Mouse (Mus musculus): ENCODE data around the gene Ifitm10. TPM values are rescaled to one million over a fixed set of nuclear protein-coding genes. Genes with fewer than 3 reads are reported as not detected.
"Not testable (repeated sequence)": the region's sequence is repeated elsewhere in the genome, so short reads cannot be mapped to it uniquely, and the experiment has no call there.

Gene Ifitm10
- total RNA-seq, 1 experiment: 0.71 TPM

DNA sequence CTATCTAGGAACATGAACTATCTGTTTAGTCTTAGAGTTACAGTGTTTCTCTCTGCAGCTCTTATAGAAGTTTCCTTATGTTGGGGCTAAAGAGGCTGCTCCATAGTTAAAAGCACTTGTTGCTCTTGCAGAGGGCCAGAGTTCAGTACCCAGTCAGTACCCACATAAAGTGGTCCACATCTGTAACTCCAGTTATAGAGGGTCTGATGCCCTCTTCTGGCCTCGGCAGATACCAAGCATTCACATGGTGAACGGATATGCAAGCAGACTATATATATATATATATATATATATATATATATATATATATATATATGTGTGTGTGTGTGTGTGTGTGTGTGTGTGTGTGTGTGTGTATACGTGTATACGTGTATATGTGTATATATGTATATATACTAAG, 34.4 kb upstream of the Ifitm10 start:
- in situ Hi-C loops (cut with MboI; ENCODE audit: low sequenced_read_pairs in 2 of 2, unreplicated experiment in 2 of 2): no loop called here
- Histone ChIP-seq H3K4me1 (ENCODE audit: control insufficient read depth in 2 of 2, insufficient read depth in 2 of 2, low read length in 2 of 2, poor library complexity in 1 of 2) (peaks cover 1 to 4% of the 10 kb centered on the region in 2 experiments; a peak in 1 of 4 replicates), H3K27ac (ENCODE audit: insufficient read depth, low read depth, low read length, poor library complexity, severe bottlenecking) (no peak overlapping the region), H3K9ac (ENCODE audit: insufficient read depth, low read depth, low read length, poor library complexity, severe bottlenecking) (no peak overlapping the region), H3K36me3 (ENCODE audit: control insufficient read depth, insufficient read depth, low read length, poor library complexity, severe bottlenecking) (no peaks in the 10 kb centered on the region), H3K9me3 (ENCODE audit: control insufficient read depth, insufficient read depth, low read depth, low read length) (no peaks in the 10 kb centered on the region), H3K4me3 (ENCODE audit: insufficient read depth in 1 of 2, low read depth in 1 of 2, low read length in 2 of 2, poor library complexity in 1 of 2, severe bottlenecking in 1 of 2) (no peak overlapping the region)
- TF ChIP-seq ZNF384 (IDR thresholded peaks at IDR 0.05; ENCODE audit: low read depth, low read length) (no peak), HCFC1 (IDR thresholded peaks at IDR 0.05; ENCODE audit: borderline replicate concordance, insufficient read depth, low read length) (no peak), CHD2 (IDR thresholded peaks at IDR 0.05; ENCODE audit: low read depth, low read length) (no peak), MAFK (IDR thresholded peaks at IDR 0.05; ENCODE audit: insufficient read depth, low read depth, low read length) (no peak), ZC3H11A (IDR thresholded peaks at IDR 0.05; ENCODE audit: borderline replicate concordance, low read depth, low read length) (no peak)
- no peak for DNase-seq (ENCODE audit: low read depth, low spot score)

GRCm38 (mm10) chr7:142405134-142405533, 31.6 kb upstream of the Ifitm10 start:
- H3K36me3 ChIP-seq (ENCODE audit: control insufficient read depth, insufficient read depth, low read length, poor library complexity, severe bottlenecking); H3K9ac ChIP-seq (ENCODE audit: insufficient read depth, low read depth, low read length, poor library complexity, severe bottlenecking); H3K4me3 ChIP-seq (ENCODE audit: insufficient read depth in 1 of 2, low read depth in 1 of 2, low read length in 2 of 2, poor library complexity in 1 of 2, severe bottlenecking in 1 of 2); H3K9me3 ChIP-seq (ENCODE audit: control insufficient read depth, insufficient read depth, low read depth, low read length); H3K27ac ChIP-seq (ENCODE audit: insufficient read depth, low read depth, low read length, poor library complexity, severe bottlenecking); in situ Hi-C loops (cut with MboI; ENCODE audit: low sequenced_read_pairs in 2 of 2, unreplicated experiment in 2 of 2); DNase-seq (ENCODE audit: low read depth, low spot score): not testable (repeated sequence)
- H3K4me1 ChIP-seq (ENCODE audit: control insufficient read depth in 2 of 2, insufficient read depth in 2 of 2, low read length in 2 of 2, poor library complexity in 1 of 2): peaks cover 1 to 12% of the 10 kb centered on the region in 2 experiments; a peak in 1 of 4 replicates

GRCm38 (mm10) chr7:142403591-142403990, 30.0 kb upstream of the Ifitm10 start:
- no peak overlapping the region for H3K27ac ChIP-seq (ENCODE audit: insufficient read depth, low read depth, low read length, poor library complexity, severe bottlenecking)
- H3K36me3 ChIP-seq (ENCODE audit: control insufficient read depth, insufficient read depth, low read length, poor library complexity, severe bottlenecking): no peaks in the 10 kb centered on the region
- in situ Hi-C loops (cut with MboI; ENCODE audit: low sequenced_read_pairs in 2 of 2, unreplicated experiment in 2 of 2): no loop called here
- TF ChIP-seq ZNF384 (IDR thresholded peaks at IDR 0.05; ENCODE audit: low read depth, low read length) (no peak), CHD2 (IDR thresholded peaks at IDR 0.05; ENCODE audit: low read depth, low read length) (no peak), HCFC1 (IDR thresholded peaks at IDR 0.05; ENCODE audit: borderline replicate concordance, insufficient read depth, low read length) (no peak), MAFK (IDR thresholded peaks at IDR 0.05; ENCODE audit: insufficient read depth, low read depth, low read length) (no peak), ZC3H11A (IDR thresholded peaks at IDR 0.05; ENCODE audit: borderline replicate concordance, low read depth, low read length) (no peak)
- H3K9ac ChIP-seq (ENCODE audit: insufficient read depth, low read depth, low read length, poor library complexity, severe bottlenecking): no peak overlapping the region
- DNase-seq (ENCODE audit: low read depth, low spot score): no peak
- H3K9me3 ChIP-seq (ENCODE audit: control insufficient read depth, insufficient read depth, low read depth, low read length): no peaks in the 10 kb centered on the region
- no peak overlapping the region for H3K4me3 ChIP-seq (ENCODE audit: insufficient read depth in 1 of 2, low read depth in 1 of 2, low read length in 2 of 2, poor library complexity in 1 of 2, severe bottlenecking in 1 of 2)
- H3K4me1 ChIP-seq (ENCODE audit: control insufficient read depth in 2 of 2, insufficient read depth in 2 of 2, low read length in 2 of 2, poor library complexity in 1 of 2): peaks cover 1 to 12% of the 10 kb centered on the region in 2 experiments; a peak in 1 of 4 replicates

DNA sequence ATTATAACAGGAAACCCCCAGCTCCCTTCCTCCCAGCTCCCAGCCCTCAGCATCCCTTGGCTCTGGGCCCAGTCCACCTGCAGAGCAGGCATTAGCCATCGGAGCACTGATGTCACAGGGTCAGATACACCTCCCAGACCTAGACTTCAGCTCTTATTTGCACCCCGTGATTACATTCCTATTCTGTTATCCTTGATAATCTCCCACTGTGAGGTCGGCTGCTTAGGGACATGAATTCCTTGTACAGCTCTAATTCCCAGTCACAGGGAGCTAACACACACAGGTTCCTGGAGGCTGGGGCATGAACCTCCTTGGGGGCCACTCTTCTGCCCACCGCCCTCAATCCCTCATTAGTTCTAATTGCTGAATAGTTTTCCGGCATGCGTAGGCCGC, 27.2 kb upstream of the Ifitm10 start:
- DNase-seq (ENCODE audit: low read depth, low spot score): no peak
- in situ Hi-C loops (cut with MboI; ENCODE audit: low sequenced_read_pairs in 2 of 2, unreplicated experiment in 2 of 2): no loop called here
- no peak for TF ChIP-seq MAFK (IDR thresholded peaks at IDR 0.05; ENCODE audit: insufficient read depth, low read depth, low read length)
- no peak for TF ChIP-seq ZC3H11A (IDR thresholded peaks at IDR 0.05; ENCODE audit: borderline replicate concordance, low read depth, low read length)
- TF ChIP-seq ZNF384 (IDR thresholded peaks at IDR 0.05; ENCODE audit: low read depth, low read length): no peak
- no peak for TF ChIP-seq CHD2 (IDR thresholded peaks at IDR 0.05; ENCODE audit: low read depth, low read length)
- no peak for TF ChIP-seq HCFC1 (IDR thresholded peaks at IDR 0.05; ENCODE audit: borderline replicate concordance, insufficient read depth, low read length)
- no peak overlapping the region for H3K4me3 ChIP-seq (ENCODE audit: insufficient read depth in 1 of 2, low read depth in 1 of 2, low read length in 2 of 2, poor library complexity in 1 of 2, severe bottlenecking in 1 of 2)
- no peak overlapping the region for H3K27ac ChIP-seq (ENCODE audit: insufficient read depth, low read depth, low read length, poor library complexity, severe bottlenecking)
- H3K9ac ChIP-seq (ENCODE audit: insufficient read depth, low read depth, low read length, poor library complexity, severe bottlenecking): no peak overlapping the region
- no peaks in the 10 kb centered on the region for H3K36me3 ChIP-seq (ENCODE audit: control insufficient read depth, insufficient read depth, low read length, poor library complexity, severe bottlenecking)
- peaks cover 1 to 12% of the 10 kb centered on the region in 2 experiments; a peak in 1 of 4 replicates for H3K4me1 ChIP-seq (ENCODE audit: control insufficient read depth in 2 of 2, insufficient read depth in 2 of 2, low read length in 2 of 2, poor library complexity in 1 of 2)
- H3K9me3 ChIP-seq (ENCODE audit: control insufficient read depth, insufficient read depth, low read depth, low read length): no peaks in the 10 kb centered on the region

- DNase-seq (ENCODE audit: low read depth, low spot score): no peak
- H3K27ac ChIP-seq (ENCODE audit: insufficient read depth, low read depth, low read length, poor library complexity, severe bottlenecking): no peak overlapping the region
- no peak overlapping the region for H3K9ac ChIP-seq (ENCODE audit: insufficient read depth, low read depth, low read length, poor library complexity, severe bottlenecking)
- H3K9me3 ChIP-seq (ENCODE audit: control insufficient read depth, insufficient read depth, low read depth, low read length): no peaks in the 10 kb centered on the region
- H3K4me1 ChIP-seq (ENCODE audit: control insufficient read depth in 2 of 2, insufficient read depth in 2 of 2, low read length in 2 of 2, poor library complexity in 1 of 2): peaks cover 1 to 12% of the 10 kb centered on the region in 2 experiments; a peak in 1 of 4 replicates
- TF ChIP-seq ZNF384 (IDR thresholded peaks at IDR 0.05; ENCODE audit: low read depth, low read length) (no peak), HCFC1 (IDR thresholded peaks at IDR 0.05; ENCODE audit: borderline replicate concordance, insufficient read depth, low read length) (no peak), ZC3H11A (IDR thresholded peaks at IDR 0.05; ENCODE audit: borderline replicate concordance, low read depth, low read length) (no peak), MAFK (IDR thresholded peaks at IDR 0.05; ENCODE audit: insufficient read depth, low read depth, low read length) (no peak), CHD2 (IDR thresholded peaks at IDR 0.05; ENCODE audit: low read depth, low read length) (no peak)
- in situ Hi-C loops (cut with MboI; ENCODE audit: low sequenced_read_pairs in 2 of 2, unreplicated experiment in 2 of 2): no loop called here
- H3K36me3 ChIP-seq (ENCODE audit: control insufficient read depth, insufficient read depth, low read length, poor library complexity, severe bottlenecking): no peaks in the 10 kb centered on the region
- H3K4me3 ChIP-seq (ENCODE audit: insufficient read depth in 1 of 2, low read depth in 1 of 2, low read length in 2 of 2, poor library complexity in 1 of 2, severe bottlenecking in 1 of 2): no peak overlapping the region
These were observed 26.7 kb upstream of the Ifitm10 start for GRCm38 (mm10) chr7:142400112-142400749.
